Mouse (Mus musculus) neural tube, embryonic 10.5 days (tissue): ENCODE results near the gene Omp.

Experiments
- DNase-seq: peaks from one replicate; pipeline ENCODE4 v3.0.0-alpha.2; 2017; ENCODE audit warnings: low spot score; ENCODE audit errors: extremely low spot score

Omp gene

GRCm38 (mm10) chr7:98103942-98104292 lies 41.4 kb downstream of the Omp start:
- no peak for DNase-seq

- peak; percentile 91 for DNase-seq
These were observed 42.0 kb downstream of the Omp start for GRCm38 (mm10) chr7:98103002-98103941.

- no peak for DNase-seq
These were observed 42.8 kb downstream of the Omp start for GRCm38 (mm10) chr7:98102488-98102887.

- no peak for DNase-seq
These were observed 47.7 kb downstream of the Omp start for GRCm38 (mm10) chr7:98097557-98097956.

GRCm38 (mm10) chr7:98095852-98096251 lies 49.5 kb downstream of the Omp start:
- no peak for DNase-seq
